ENCODE assay signal across 7 mouse cellular contexts in genomic region chr1:59592359-59592758, GRCm38 (mm10).
DNase-seq lines count a peak whose midpoint lies in the region; ATAC-seq lines count a peak whose summit lies in the region.

No protein-coding gene starts in this region.

- no peaks in the 10 kb centered on the region for H3K9me3 ChIP-seq in forebrain, embryonic 14.5 days (replicated peaks; ENCODE audit: control insufficient read depth, low read length)
- no peaks in the 10 kb centered on the region for H3K9me3 ChIP-seq in midbrain, embryonic 16.5 days (replicated peaks; ENCODE audit: control insufficient read depth, low read length, poor library complexity, severe bottlenecking)

- DNase-seq in left cerebral cortex, adult 11 months (ENCODE audit: low spot score), result peak; percentile 9
- DNase-seq in left cerebral cortex, postnatal 4 days, result no peak
- DNase-seq in forebrain, embryonic 14.5 days (ENCODE audit: low spot score), result peak; percentile 53
- DNase-seq in layer of hippocampus, adult 8-10 months (ENCODE audit: low spot score in 2 of 2), result peak; percentile 35 to 39
- no peak for DNase-seq in spleen, adult 12 weeks (ENCODE audit: low spot score)

- intact Hi-C loops in left cerebral cortex, postnatal 4 days (cut with DNase I), result no loop called here

- peaks cover 11% of the 10 kb centered on the region; the same call in 1 of the 2 replicates for H3K27me3 ChIP-seq in forebrain, embryonic 14.5 days (replicated peaks; ENCODE audit: control insufficient read depth, insufficient read depth, low read length)
- peaks cover 5% of the 10 kb centered on the region for H3K27me3 ChIP-seq in midbrain, embryonic 16.5 days (ENCODE audit: control insufficient read depth, insufficient read depth, low read depth, low read length)

- peaks cover 12% of the 10 kb centered on the region for H3K4me1 ChIP-seq in forebrain, embryonic 14.5 days (ENCODE audit: control insufficient read depth, insufficient read depth, low read length)
- peaks cover 16% of the 10 kb centered on the region for H3K4me1 ChIP-seq in midbrain, embryonic 16.5 days (ENCODE audit: control insufficient read depth, insufficient read depth, low read length)

- ATAC-seq in forebrain, embryonic 14.5 days, result peak; percentile 46; the same call in 1 of the 2 replicates
- ATAC-seq in midbrain, embryonic 16.5 days, result peak; percentile 50; the same call in 1 of the 2 replicates
- no peak for ATAC-seq in monocyte, adult 5-6 weeks (replicated peaks; ENCODE audit: insufficient number of reproducible peaks, low FRiP score, low TSS enrichment, poor library complexity, severe bottlenecking)

- peak overlapping the region; percentile 38 for H3K4me2 ChIP-seq in forebrain, embryonic 14.5 days (ENCODE audit: low read length)
- peak overlapping the region; percentile 42 for H3K4me2 ChIP-seq in midbrain, embryonic 16.5 days (ENCODE audit: low read length)

- 0 out of 2 replicates have a peak overlapping the region, but pooled peaks have one; percentile 14 for H3K27ac ChIP-seq in forebrain, embryonic 14.5 days (ENCODE audit: low read depth, low read length)
- H3K27ac ChIP-seq in midbrain, embryonic 16.5 days (ENCODE audit: low read length), result 0 out of 2 replicates have a peak overlapping the region, but pooled peaks have one; percentile 5

- peak overlapping the region; percentile 14; the same call in 1 of the 2 replicates for H3K4me3 ChIP-seq in forebrain, embryonic 14.5 days (ENCODE audit: low read depth, low read length)
- H3K4me3 ChIP-seq in midbrain, embryonic 16.5 days (ENCODE audit: low read depth, low read length), result no peak overlapping the region

- 2% methylated on average over 10 of the region's 10 CpGs for WGBS in forebrain, embryonic 14.5 days
- WGBS in midbrain, embryonic 16.5 days, result 1% methylated on average over 10 of the region's 10 CpGs

- H3K9ac ChIP-seq in forebrain, embryonic 14.5 days (ENCODE audit: low read length), result 0 out of 2 replicates have a peak overlapping the region, but pooled peaks have one; percentile 21
- no peak overlapping the region for H3K9ac ChIP-seq in midbrain, embryonic 16.5 days (ENCODE audit: low read depth, low read length)

- no peaks in the 10 kb centered on the region for H3K36me3 ChIP-seq in forebrain, embryonic 14.5 days (ENCODE audit: control insufficient read depth, insufficient read depth, low read length)
- H3K36me3 ChIP-seq in midbrain, embryonic 16.5 days (ENCODE audit: control insufficient read depth, insufficient read depth, low read length), result no peaks in the 10 kb centered on the region

Comparison
In these comparisons a context has a peak if more than half of its experiments do, and no peak if none do; other contexts are left out.
1. DNase-seq: peak in left cerebral cortex, adult 11 months (single experiment), forebrain, embryonic 14.5 days (single experiment) and layer of hippocampus, adult 8-10 months (2 of 2); none in left cerebral cortex, postnatal 4 days (single experiment) and spleen, adult 12 weeks (single experiment).